Mouse (Mus musculus): ENCODE data around the gene Stoml2. TPM values are rescaled to one million over a fixed set of nuclear protein-coding genes. Genes with fewer than 3 reads are reported as not detected.

Stoml2 gene
- total and polyA plus RNA-seq, 3 experiments, result 391 to 480 TPM; not detected in 1

- Histone ChIP-seq H3K9me3 (replicated peaks; ENCODE audit: insufficient read depth, low read length) (no peaks in the 10 kb centered on the region), H3K4me1 (ENCODE audit: control insufficient read depth in 1 of 2, insufficient read depth in 2 of 2, low read length in 2 of 2) (peaks cover 25 to 55% of the 10 kb centered on the region in 2 experiments), H3K27me3 (ENCODE audit: control insufficient read depth in 1 of 2, insufficient read depth in 2 of 2, low read length in 2 of 2) (no peaks in the 10 kb centered on the region), H3K36me3 (ENCODE audit: control insufficient read depth in 1 of 2, insufficient read depth in 2 of 2, low read length in 2 of 2) (peaks cover 0 to 28% of the 10 kb centered on the region in 2 experiments; a peak in 2 of 4 replicates), H3K79me2 (ENCODE audit: control insufficient read depth, insufficient read depth, low read length, poor library complexity) (no peaks in the 10 kb centered on the region), H3K27ac (ENCODE audit: control insufficient read depth, low read depth, low read length) (peak overlapping the region; percentile 15; the same call in 1 of the 2 replicates), H3K9ac (ENCODE audit: control insufficient read depth, low read depth, low read length, poor library complexity, severe bottlenecking) (no peak overlapping the region), H3K4me3 (ENCODE audit: control insufficient read depth in 1 of 2, insufficient read depth in 1 of 2, low read depth in 2 of 2, low read length in 2 of 2) (no peak overlapping the region)
- TF ChIP-seq ZC3H11A (IDR thresholded peaks at IDR 0.05; ENCODE audit: low read depth, low read length), result no peak
- peak; percentile 8; the same call in 1 of the 2 replicates for TF ChIP-seq ETS1 (IDR thresholded peaks at IDR 0.05; ENCODE audit: low read depth, low read length)
- no peak for TF ChIP-seq CHD1 (IDR thresholded peaks at IDR 0.05; ENCODE audit: low read depth, low read length)
- TF ChIP-seq SIN3A (IDR thresholded peaks at IDR 0.05; ENCODE audit: low read length), result peak; percentile 46; the same call in 1 of the 2 replicates
- no peak for TF ChIP-seq ZNF384 (IDR thresholded peaks at IDR 0.05; ENCODE audit: low read depth, low read length)
- TF ChIP-seq RCOR1 (IDR thresholded peaks at IDR 0.05; ENCODE audit: low read depth, low read length), result no peak
- DNase-seq (ENCODE audit: low read depth, low spot score), result peak; percentile 46
Observed at GRCm38 (mm10) chr4:43040881-43041547, 9.5 kb upstream of the Stoml2 start.

- H3K4me3 ChIP-seq (ENCODE audit: control insufficient read depth in 1 of 2, insufficient read depth in 1 of 2, low read depth in 2 of 2, low read length in 2 of 2), result peak overlapping the region; percentile 51 to 77
- H3K79me2 ChIP-seq (ENCODE audit: control insufficient read depth, insufficient read depth, low read length, poor library complexity), result no peaks in the 10 kb centered on the region
- H3K9ac ChIP-seq (ENCODE audit: control insufficient read depth, low read depth, low read length, poor library complexity, severe bottlenecking), result peak overlapping the region; percentile 44
- peaks cover 0 to 28% of the 10 kb centered on the region in 2 experiments; a peak in 2 of 4 replicates for H3K36me3 ChIP-seq (ENCODE audit: control insufficient read depth in 1 of 2, insufficient read depth in 2 of 2, low read length in 2 of 2)
- no peak overlapping the region for H3K27ac ChIP-seq (ENCODE audit: control insufficient read depth, low read depth, low read length)
- H3K9me3 ChIP-seq (replicated peaks; ENCODE audit: insufficient read depth, low read length), result no peaks in the 10 kb centered on the region
- peak; percentile 99 for DNase-seq (ENCODE audit: low read depth, low spot score)
- H3K4me1 ChIP-seq (ENCODE audit: control insufficient read depth in 1 of 2, insufficient read depth in 2 of 2, low read length in 2 of 2), result peaks cover 25 to 52% of the 10 kb centered on the region in 2 experiments
- TF ChIP-seq USF1 (IDR thresholded peaks at IDR 0.05; ENCODE audit: low read depth, low read length) (peak; percentile 55), HCFC1 (IDR thresholded peaks at IDR 0.05; ENCODE audit: low read depth, low read length) (peak; percentile 55; the same call in 1 of the 2 replicates), MXI1 (IDR thresholded peaks at IDR 0.05; ENCODE audit: low read depth, low read length) (peak; percentile 72; the same call in 1 of the 2 replicates), ETS1 (IDR thresholded peaks at IDR 0.05; ENCODE audit: low read depth, low read length) (peak; percentile 98), NRF1 (IDR thresholded peaks at IDR 0.05; ENCODE audit: insufficient read depth, low read depth, low read length, poor library complexity, severe bottlenecking) (0 out of 2 replicates have a peak, but pooled peaks have one; percentile 19), MAZ (IDR thresholded peaks at IDR 0.05; ENCODE audit: low read depth, low read length) (peak; percentile 87), UBTF (IDR thresholded peaks at IDR 0.05; ENCODE audit: borderline replicate concordance, insufficient read depth, low read depth, low read length) (no peak), SIN3A (IDR thresholded peaks at IDR 0.05; ENCODE audit: low read length) (peak; percentile 87; the same call in 1 of the 2 replicates), POLR2A (IDR thresholded peaks at IDR 0.05; ENCODE audit: control insufficient read depth in 1 of 2, insufficient read depth in 1 of 2, low read depth in 1 of 2, low read length in 2 of 2, poor library complexity in 1 of 2) (peak in 1 of 2 experiments; percentile 36; a peak in 1 of 4 replicates), ELF1 (IDR thresholded peaks at IDR 0.05; ENCODE audit: low read depth, low read length) (peak; percentile 23; the same call in 1 of the 2 replicates), CHD2 (IDR thresholded peaks at IDR 0.05; ENCODE audit: low read length) (no peak), TCF12 (IDR thresholded peaks at IDR 0.05; ENCODE audit: low read depth, low read length) (peak; percentile 47), NELFE (IDR thresholded peaks at IDR 0.05; ENCODE audit: low read depth, low read length) (0 out of 2 replicates have a peak, but pooled peaks have one; percentile 43), BHLHE40 (IDR thresholded peaks at IDR 0.05; ENCODE audit: borderline replicate concordance, low read depth, low read length) (no peak)
- H3K27me3 ChIP-seq (ENCODE audit: control insufficient read depth in 1 of 2, insufficient read depth in 2 of 2, low read length in 2 of 2), result no peaks in the 10 kb centered on the region
Observed at GRCm38 (mm10) chr4:43040114-43040572, 8.6 kb upstream of the Stoml2 start.

Data from MEL (cell line).